Mouse (Mus musculus) left cerebral cortex, postnatal 36 days (tissue): ENCODE data around the gene Pde1c. TPM values are rescaled to one million over a fixed set of nuclear protein-coding genes. Genes with fewer than 3 reads are reported as not detected.

Source experiments
- DNase-seq, 2 experiments: peaks; one replicate each; pipeline ENCODE4 v3.0.0; 2021 to 2022; ENCODE audit warnings: low spot score in 2 of 2, mixed read lengths in 1 of 2
- intact Hi-C: fragments of 180-260 bp; cut with DNase I; formaldehyde crosslinking; loops from one replicate; pipeline ENCODE4 v1.15.1; 2025
- total RNA-seq, 2 experiments: library from RNA; stranded (reverse); gene quantifications; 2 replicates each; pipeline ENCODE4 v1.2.3; 2021

Gene Pde1c
- total RNA-seq, 2 experiments from 2014 or later = 4.9 to 6.3 TPM

- intact Hi-C loops = loop anchor here (1.0 kb wide), 1 partner anchor 410 kb away; no protein-coding TSS in a partner anchor
Measured at GRCm38 (mm10) chr6:56476581-56476980, 92.3 kb downstream of the Pde1c start.

DNA sequence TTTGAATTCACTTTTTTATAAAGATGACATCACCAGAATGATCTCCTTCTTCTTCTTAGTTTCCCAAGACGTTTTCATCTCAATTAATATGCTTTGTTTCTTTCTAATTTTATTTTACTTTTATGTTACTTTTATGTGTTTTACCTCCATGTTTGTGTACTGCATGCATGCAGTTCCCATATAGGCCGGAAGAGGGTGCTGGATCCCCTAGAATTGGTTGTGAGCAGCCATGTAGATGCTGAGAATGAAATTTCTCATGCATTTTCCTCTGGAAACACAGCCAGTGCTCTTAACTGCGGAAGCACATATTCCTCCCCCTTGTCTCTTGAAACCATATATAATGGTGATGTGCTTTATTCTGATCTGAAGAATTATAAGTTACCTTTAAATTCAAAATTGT is 110.8 kb downstream of the Pde1c start:
- intact Hi-C loops = no loop called here
- no peak for DNase-seq

More at GRCm38 (mm10) chr6:56476581-56476980, 92.3 kb downstream of the Pde1c start:
- peak in 1 of 2 experiments; percentile 20 for DNase-seq

- no peak for DNase-seq
- intact Hi-C loops = loop anchor here (10.0 kb wide), 1 partner anchor 383 kb away; no protein-coding TSS in a partner anchor
Measured at GRCm38 (mm10) chr6:56447917-56448316, 121.0 kb downstream of the Pde1c start.

GRCm38 (mm10) chr6:56441501-56441900 is 127.4 kb downstream of the Pde1c start:
- DNase-seq = no peak
- intact Hi-C loops = loop anchor here (10.0 kb wide), 1 partner anchor 377 kb away; no protein-coding TSS in a partner anchor

DNA sequence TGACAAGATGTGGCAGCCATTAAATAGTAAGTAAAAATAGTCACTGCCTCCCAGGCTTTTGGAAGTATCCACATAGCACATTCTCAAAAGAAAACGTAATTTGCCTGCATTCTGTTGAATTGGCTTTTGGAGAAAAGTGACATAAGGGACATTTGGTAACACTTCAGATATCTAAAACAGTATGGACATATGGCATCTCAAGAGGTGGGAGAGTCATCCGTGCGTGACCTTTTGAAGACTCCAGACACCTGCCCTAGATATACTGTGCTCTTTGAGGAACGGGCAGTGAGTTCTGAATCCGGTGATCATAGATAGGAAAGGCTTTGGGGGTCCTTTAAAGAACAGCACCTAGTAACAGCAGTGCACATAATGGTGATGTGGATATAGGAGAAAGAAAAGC is 143.1 kb downstream of the Pde1c start:
- DNase-seq = no peak
- intact Hi-C loops = no loop called here

GRCm38 (mm10) chr6:56422866-56423265 is 146.0 kb downstream of the Pde1c start:
- no peak for DNase-seq
- intact Hi-C loops = no loop called here

- DNase-seq = no peak
Measured at GRCm38 (mm10) chr6:56416191-56416590, 152.7 kb downstream of the Pde1c start.

DNA sequence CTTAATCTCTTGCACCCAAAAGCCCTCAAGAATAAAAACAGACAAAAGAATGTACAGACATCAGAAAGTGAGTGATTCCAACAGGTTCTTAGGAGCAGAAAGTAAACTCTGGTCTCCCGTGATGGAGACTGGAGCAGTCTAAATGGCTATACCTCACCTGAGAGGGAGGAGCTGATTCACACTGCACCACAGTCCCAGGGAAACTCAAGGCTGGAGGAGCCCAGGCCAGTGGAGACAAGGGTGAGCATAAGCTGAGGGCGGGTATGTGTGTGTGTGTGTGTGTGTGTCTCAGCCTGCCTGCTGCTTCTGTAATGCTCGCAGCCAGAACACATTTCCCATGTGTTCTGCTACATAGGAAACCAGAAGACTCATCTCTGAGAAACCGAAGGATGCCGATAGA is 179.7 kb downstream of the Pde1c start:
- DNase-seq = no peak
- intact Hi-C loops = no loop called here

More at GRCm38 (mm10) chr6:56416191-56416590, 152.7 kb downstream of the Pde1c start:
- intact Hi-C loops = no loop called here

- intact Hi-C loops = no loop called here
- DNase-seq = no peak
Measured at GRCm38 (mm10) chr6:56376359-56376758, 192.5 kb downstream of the Pde1c start.

- no peak for DNase-seq
- intact Hi-C loops = no loop called here
Measured at GRCm38 (mm10) chr6:56374180-56374579, 194.7 kb downstream of the Pde1c start.

GRCm38 (mm10) chr6:56373753-56374152 is 195.2 kb downstream of the Pde1c start:
- intact Hi-C loops = no loop called here
- DNase-seq = no peak

DNA sequence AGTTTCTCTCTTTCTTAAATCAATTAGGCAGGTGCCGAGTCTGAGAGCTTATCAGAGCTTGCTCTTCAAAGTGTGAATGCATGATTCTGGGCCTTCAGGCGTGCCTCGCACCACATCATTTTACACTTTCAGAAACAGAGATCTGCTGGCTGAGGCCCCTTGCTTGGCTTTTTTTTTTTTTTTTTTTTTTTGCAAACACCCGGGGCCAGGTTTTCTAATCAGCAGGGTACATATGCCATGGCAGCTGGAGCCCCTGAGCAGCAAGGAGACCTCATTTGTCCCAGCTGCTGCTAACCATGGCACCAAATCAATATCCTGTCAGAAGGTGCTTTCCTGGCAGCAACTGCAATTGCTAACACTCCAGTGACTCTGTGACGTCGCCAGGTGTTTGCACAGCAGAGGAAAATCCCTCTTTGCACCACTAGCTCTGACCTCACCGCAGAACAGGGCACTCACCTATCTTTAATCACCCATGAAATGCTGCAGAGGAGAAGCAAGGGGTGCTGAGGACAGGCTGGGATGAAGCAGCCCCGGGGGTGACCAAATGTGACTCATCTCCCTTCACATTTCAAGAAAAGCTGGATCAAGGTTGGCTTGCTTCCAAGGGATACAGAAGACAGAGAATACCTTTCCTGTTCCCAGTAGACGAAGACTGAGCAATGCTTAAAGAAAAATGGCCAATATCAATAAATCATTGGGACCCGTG is 195.7 kb downstream of the Pde1c start:
- no peak for DNase-seq
- intact Hi-C loops = no loop called here

GRCm38 (mm10) chr6:56369462-56369861 is 199.4 kb downstream of the Pde1c start:
- intact Hi-C loops = no loop called here
- no peak for DNase-seq

- no peak for DNase-seq
- intact Hi-C loops = no loop called here
Measured at GRCm38 (mm10) chr6:56368116-56368515, 200.8 kb downstream of the Pde1c start.

GRCm38 (mm10) chr6:56367257-56367656 is 201.6 kb downstream of the Pde1c start:
- intact Hi-C loops = no loop called here

GRCm38 (mm10) chr6:56362650-56363049 is 206.3 kb downstream of the Pde1c start:
- no peak for DNase-seq
- intact Hi-C loops = no loop called here

More at GRCm38 (mm10) chr6:56367257-56367656, 201.6 kb downstream of the Pde1c start:
- DNase-seq = no peak

- intact Hi-C loops = no loop called here
- no peak for DNase-seq
Measured at GRCm38 (mm10) chr6:56362128-56362545, 206.8 kb downstream of the Pde1c start.

DNA sequence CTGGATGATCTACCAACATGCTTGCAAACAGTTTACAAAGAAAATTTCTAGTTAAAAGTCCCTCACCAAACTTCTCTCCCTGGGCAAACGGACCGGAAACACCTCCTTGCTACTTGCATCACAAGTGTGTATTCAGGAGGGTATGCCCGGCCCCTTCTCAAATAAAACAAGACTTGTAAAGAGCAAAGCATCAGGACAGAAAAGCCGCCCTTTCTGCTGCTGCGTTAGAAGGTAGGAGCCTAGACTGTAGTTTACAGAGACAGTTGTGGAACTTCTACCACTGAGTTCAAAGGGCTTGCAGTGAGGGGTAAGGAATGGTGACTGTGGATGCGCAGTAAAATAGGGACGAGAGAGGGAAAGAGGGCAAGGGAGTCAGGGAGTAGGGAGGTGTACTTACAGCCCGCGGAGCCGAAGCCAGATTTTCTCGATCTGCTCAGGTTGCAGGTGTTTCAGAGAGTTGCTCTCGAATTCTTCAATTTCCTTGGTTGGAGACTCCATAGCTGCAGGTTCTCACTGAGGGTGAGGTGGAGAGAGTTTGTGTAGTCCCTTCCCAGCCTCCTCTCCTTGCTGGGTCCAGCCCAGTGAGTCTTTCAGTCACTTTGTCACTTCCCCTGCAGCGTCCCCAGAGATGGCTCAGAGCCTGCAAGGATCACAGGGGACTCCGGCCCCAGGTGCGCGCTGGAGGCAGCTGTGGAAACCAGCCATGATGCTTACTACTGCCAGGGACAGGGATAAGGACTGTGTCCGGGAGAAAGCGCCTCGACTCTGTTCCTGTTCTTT is 207.4 kb downstream of the Pde1c start:
- intact Hi-C loops = no loop called here
- DNase-seq = peak in 1 of 2 experiments; percentile 9

DNA sequence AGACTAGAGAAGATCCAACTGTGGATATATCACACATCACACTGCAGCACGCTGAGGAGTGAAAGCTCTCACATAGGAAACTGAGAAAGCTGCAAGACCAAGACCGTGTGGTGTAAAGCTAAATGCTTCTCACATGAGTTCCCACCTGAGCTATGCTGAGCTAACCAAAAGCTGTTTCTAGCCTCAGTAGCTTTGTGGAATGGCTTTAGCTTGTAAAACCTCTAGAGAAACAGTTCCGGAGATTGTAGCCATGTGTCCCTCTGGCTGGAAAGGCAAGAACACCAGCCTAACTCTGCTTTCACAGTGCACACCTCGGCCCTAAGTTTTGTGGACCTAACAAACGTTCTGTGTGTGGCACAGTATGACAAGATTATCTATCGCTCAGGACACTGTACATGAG is 208.8 kb downstream of the Pde1c start:
- no peak for DNase-seq
- intact Hi-C loops = no loop called here

DNA sequence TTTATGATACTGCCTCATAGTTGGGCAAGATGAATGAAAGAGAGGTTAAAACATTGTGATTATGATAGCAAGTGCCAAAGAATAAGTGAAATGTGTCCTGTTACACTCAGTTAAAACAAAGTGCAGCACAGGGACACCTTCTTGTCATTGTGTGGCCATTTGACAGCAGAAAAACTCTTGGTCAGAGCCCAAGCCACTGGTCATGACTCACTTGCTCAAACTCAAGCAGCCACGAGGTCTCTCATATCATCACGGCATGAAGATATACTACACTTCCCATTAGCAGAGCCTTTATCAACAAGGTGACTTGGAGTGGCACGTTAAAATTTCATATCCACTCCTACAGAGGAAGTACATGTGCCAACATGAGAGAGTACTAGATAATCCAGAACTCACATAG is 209.8 kb downstream of the Pde1c start:
- DNase-seq = no peak
- intact Hi-C loops = no loop called here

DNA sequence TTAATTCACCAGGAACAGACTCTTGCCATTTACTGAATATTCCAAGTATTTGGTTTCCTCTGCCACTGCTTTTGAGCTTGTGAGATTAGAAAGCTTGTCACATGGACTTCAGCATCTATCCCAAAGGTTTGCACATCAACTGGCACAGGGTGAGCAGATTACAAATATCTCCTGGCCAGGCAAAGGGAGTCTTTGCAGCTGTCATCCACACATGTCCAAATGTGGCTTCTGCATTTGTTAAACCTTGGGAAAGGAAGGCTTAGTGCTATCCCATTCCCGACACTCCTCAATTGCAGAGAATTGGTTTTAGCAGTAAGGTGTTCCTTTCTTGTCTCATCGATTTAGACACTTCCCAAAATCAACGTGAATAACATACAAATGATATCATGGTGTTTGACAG is 221.7 kb downstream of the Pde1c start:
- intact Hi-C loops = no loop called here
- DNase-seq = no peak
